Mouse (Mus musculus) intestine, postnatal 0 days (tissue): ENCODE measurements around the gene Isg15. TPM values are rescaled to one million over a fixed set of nuclear protein-coding genes. Genes with fewer than 3 reads are reported as not detected.

ENCODE experiments used
- ATAC-seq: fragments of 200-750 bp; cut with Nextera tagmentation; 2 replicates; pipeline ENCODE4 v1.8.0; 2017; ENCODE audit warnings: mild to moderate bottlenecking, moderate TSS enrichment, moderate library complexity
- H3K27ac ChIP-seq: fragments of 300-500 bp; sonication (generic); 2 replicates; pipeline ENCODE4 v1.5.1; 2014; ENCODE audit warnings: mild to moderate bottlenecking, low read depth, low read length, moderate library complexity
- H3K27me3 ChIP-seq: fragments of 300-500 bp; sonication (generic); replicated peaks from 2 replicates; pipeline ENCODE4 v1.6.1; 2014; ENCODE audit warnings: low read length, mixed read lengths; ENCODE audit not compliant: control insufficient read depth, insufficient read depth
- H3K36me3 ChIP-seq: fragments of 300-500 bp; sonication (generic); 2 replicates; pipeline ENCODE4 v1.6.1; 2014; ENCODE audit warnings: mild to moderate bottlenecking, moderate library complexity; ENCODE audit not compliant: control insufficient read depth, insufficient read depth
- H3K4me1 ChIP-seq: fragments of 300-500 bp; sonication (generic); replicated peaks from 2 replicates; pipeline ENCODE4 v1.6.1; 2014; ENCODE audit warnings: antibody characterized with exemption, low read length, mixed read lengths; ENCODE audit not compliant: control insufficient read depth, insufficient read depth
- H3K4me2 ChIP-seq: fragments of 300-500 bp; sonication (generic); replicated peaks from 2 replicates; pipeline ENCODE4 v1.6.1; 2014; ENCODE audit warnings: low read depth, mild to moderate bottlenecking, moderate library complexity
- H3K4me3 ChIP-seq: fragments of 300-500 bp; sonication (generic); 2 replicates; pipeline ENCODE4 v1.5.1; 2014; ENCODE audit warnings: low read depth, low read length
- H3K9ac ChIP-seq: fragments of 300-500 bp; sonication (generic); 2 replicates; pipeline ENCODE4 v1.6.1; 2014; ENCODE audit warnings: mild to moderate bottlenecking, low read depth, low read length
- H3K9me3 ChIP-seq: fragments of 300-500 bp; sonication (generic); 2 replicates; pipeline ENCODE4 v1.6.1; 2016; ENCODE audit warnings: mixed run types; ENCODE audit not compliant: control insufficient read depth
- CTCF ChIP-seq: sonication (generic); IDR thresholded peaks from 2 replicates; pipeline ENCODE4 v1.5.1; 2016; ENCODE audit warnings: low read depth, mild to moderate bottlenecking, control low read depth, antibody characterized with exemption, moderate library complexity
- WGBS: fragments of 180-500 bp; shearing (Covaris S2); extraction: QIAGEN DNeasy Blood & Tissue Kit; methylation state at CpG from one replicate; pipeline ENCODE4 v1.1.7; 2014; 5-methylcytosine and 5-hydroxymethylcytosine counted together
- polyA plus RNA-seq: library from polyadenylated mRNA; unstranded; fragments of >200 nt; fragmentation: Nextera tagmentation; extraction: Ambion mirVana; gene quantifications from 2 replicates; pipeline ENCODE4 v1.2.1, GENCODE M21; 2015

Gene Isg15
- polyA plus RNA-seq, 1 experiment from 2014 or later, result 40.5 TPM

GRCm38 (mm10) chr4:156217838-156218237 lies 17.2 kb upstream of the Isg15 start:
- WGBS, result 81% methylated on average over 16 of the region's 16 CpGs
- Histone ChIP-seq H3K27ac (no peak overlapping the region), H3K9ac (no peak overlapping the region), H3K9me3 (no peaks in the 10 kb centered on the region), H3K27me3 (no peaks in the 10 kb centered on the region), H3K4me3 (no peak overlapping the region), H3K4me2 (no peak overlapping the region), H3K4me1 (no peaks in the 10 kb centered on the region), H3K36me3 (peaks cover 13% of the 10 kb centered on the region; the same call in 1 of the 2 replicates)
- TF ChIP-seq CTCF, result no peak
- no peak for ATAC-seq

DNA sequence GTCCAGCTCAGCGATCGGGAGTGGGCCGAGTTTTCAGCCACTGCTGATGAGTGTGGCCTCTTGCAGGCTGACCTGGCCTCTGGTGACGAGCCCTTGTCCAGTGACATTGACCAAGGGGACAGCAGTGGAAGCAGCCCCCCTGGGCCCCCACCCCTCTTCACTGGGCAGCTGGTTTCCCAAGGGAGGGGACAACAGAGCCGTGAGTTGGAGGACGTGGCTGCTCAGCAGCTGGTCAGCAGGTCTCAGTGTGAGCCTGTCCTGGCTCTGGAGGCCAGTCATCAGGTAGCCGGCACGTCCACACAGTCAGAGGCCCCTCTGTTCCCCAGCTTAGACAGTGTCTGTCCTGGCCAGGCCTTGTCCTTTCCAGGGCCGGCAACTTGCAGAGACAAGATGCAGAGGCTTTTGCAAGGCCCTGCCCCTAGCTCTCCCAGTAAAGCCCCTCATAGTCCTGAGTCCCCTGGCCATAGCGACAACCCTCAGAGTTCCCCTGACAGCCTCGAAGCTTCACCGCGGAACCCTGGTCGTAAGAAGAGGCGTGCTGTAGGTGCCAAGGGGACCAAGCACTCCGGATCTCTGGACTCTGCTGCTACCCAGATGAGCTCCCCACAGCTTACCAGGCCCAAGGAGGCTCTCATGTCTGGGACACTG lies 16.5 kb upstream of the Isg15 start:
- H3K27me3 ChIP-seq, result no peaks in the 10 kb centered on the region
- TF ChIP-seq CTCF, result no peak
- no peaks in the 10 kb centered on the region for H3K4me1 ChIP-seq
- no peak overlapping the region for H3K9ac ChIP-seq
- H3K9me3 ChIP-seq, result no peaks in the 10 kb centered on the region
- no peak overlapping the region for H3K4me3 ChIP-seq
- 74% methylated on average over 16 of the region's 16 CpGs for whole genome bisulfite sequencing
- ATAC-seq, result no peak
- H3K27ac ChIP-seq, result no peak overlapping the region
- H3K4me2 ChIP-seq, result no peak overlapping the region
- H3K36me3 ChIP-seq, result peaks cover 8% of the 10 kb centered on the region; the same call in 1 of the 2 replicates

DNA sequence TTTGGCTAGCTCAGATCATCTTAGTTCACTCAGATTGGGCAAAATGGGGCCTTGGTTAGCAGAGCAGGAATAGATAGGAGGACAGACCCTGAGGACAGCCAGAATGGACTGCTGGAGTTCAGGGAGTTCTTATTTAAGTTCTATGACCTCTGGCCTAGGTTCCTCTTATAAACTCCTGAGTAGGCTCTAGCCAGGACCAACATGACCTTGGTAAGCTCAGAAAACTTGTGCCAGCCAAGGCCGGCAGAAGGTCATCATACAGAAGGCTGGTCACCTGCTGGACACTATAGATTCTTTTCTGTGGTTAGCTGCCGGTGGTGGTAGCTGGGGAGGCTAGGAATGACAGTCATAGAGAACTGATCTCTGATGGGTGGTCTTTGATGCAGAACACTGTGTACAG lies 15.6 kb upstream of the Isg15 start:
- Histone ChIP-seq H3K27ac (no peak overlapping the region), H3K4me2 (no peak overlapping the region), H3K36me3 (no peaks in the 10 kb centered on the region; the same call in 1 of the 2 replicates), H3K9ac (no peak overlapping the region), H3K9me3 (no peaks in the 10 kb centered on the region), H3K4me1 (no peaks in the 10 kb centered on the region), H3K27me3 (no peaks in the 10 kb centered on the region), H3K4me3 (no peak overlapping the region)
- WGBS, result 92% methylated on average over 2 of the region's 2 CpGs
- TF ChIP-seq CTCF, result no peak
- no peak for ATAC-seq

- H3K9ac ChIP-seq, result no peak within 1 kb of the TSS
- ATAC-seq, result no peak
- no peaks in the 10 kb centered on the region for H3K4me1 ChIP-seq
- H3K9me3 ChIP-seq, result no peaks in the 10 kb centered on the region
- no peak within 1 kb of the TSS for H3K4me3 ChIP-seq
- H3K36me3 ChIP-seq, result no peaks in the 10 kb centered on the region; the same call in 1 of the 2 replicates
- no peak within 1 kb of the TSS for H3K4me2 ChIP-seq
- no peak for TF ChIP-seq CTCF
- 66% methylated on average over 4 of the region's 4 CpGs for WGBS
- no peaks in the 10 kb centered on the region for H3K27me3 ChIP-seq
- no peak within 1 kb of the TSS for H3K27ac ChIP-seq
Observed at GRCm38 (mm10) chr4:156215649-156216048, 15.0 kb upstream of the Isg15 start, which contains the start of gene Perm1. Perm1 (plus strand) TSS chr4:156215868.

DNA sequence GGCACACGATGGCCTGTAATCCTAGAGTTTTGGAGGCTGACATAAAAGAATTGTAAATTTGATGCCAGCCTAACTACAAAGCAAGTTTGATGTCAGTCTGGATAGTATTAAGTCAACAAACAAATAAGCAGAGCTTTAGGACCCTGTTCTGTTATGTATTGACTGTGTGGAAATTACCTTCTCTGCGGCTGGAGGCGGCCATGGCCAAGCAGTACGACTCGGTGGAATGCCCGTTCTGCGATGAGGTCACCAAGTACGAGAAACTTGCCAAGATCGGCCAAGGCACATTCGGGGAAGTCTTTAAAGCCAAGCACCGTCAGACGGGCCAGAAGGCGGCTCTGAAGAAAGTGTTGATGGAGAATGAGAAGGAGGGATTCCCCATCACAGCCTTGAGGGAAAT lies 12.5 kb upstream of the Isg15 start:
- no peak for ATAC-seq
- WGBS, result 91% methylated on average over 13 of the region's 13 CpGs

DNA sequence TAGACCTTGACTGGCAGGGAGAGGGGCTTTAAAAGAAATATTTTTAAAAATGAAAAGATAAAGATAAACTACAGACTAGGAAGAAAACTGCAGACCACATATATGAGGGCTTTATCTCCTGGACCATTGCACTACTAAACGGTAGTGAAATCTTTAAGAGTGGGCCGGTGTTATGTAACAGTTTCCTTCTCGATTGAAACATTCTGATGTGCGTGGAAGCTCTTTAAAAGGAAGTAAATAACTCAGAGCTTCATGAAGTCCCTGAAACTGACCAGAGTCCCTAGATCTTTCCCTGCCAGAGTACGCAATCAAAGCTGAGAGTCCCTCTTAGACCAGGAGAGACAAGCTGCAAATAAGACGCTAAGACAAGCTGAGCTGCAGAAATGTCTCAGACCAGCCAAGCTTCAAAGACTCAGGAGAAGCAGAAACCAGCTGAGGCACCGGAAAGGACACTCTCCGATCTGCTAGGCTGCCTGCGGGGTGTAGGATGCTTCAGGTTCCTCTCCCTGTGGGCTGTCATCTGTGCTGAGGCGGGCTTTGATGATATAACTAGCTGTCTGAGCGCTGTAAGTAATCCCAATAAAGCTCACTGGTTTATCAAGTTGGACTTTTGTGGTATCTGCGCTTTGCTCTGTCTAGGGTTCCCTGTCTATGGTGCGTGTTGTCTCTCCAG lies 9.5 kb upstream of the Isg15 start:
- ATAC-seq, result no peak
- 68% methylated on average over 13 of the region's 13 CpGs for WGBS
- H3K4me2 ChIP-seq, result no peak overlapping the region

More for the DNA sequence above, 12.5 kb upstream of the Isg15 start:
- H3K4me3 ChIP-seq, result no peak overlapping the region
- no peaks in the 10 kb centered on the region for H3K9me3 ChIP-seq
- no peaks in the 10 kb centered on the region for H3K27me3 ChIP-seq
- H3K27ac ChIP-seq, result no peak overlapping the region
- TF ChIP-seq CTCF, result no peak
- no peak overlapping the region for H3K9ac ChIP-seq
- H3K4me1 ChIP-seq, result no peaks in the 10 kb centered on the region
- H3K4me2 ChIP-seq, result no peak overlapping the region
- no peaks in the 10 kb centered on the region for H3K36me3 ChIP-seq

More for the DNA sequence above, 9.5 kb upstream of the Isg15 start:
- Histone ChIP-seq H3K36me3 (no peaks in the 10 kb centered on the region), H3K27me3 (peaks cover 4% of the 10 kb centered on the region; the same call in 1 of the 2 replicates), H3K4me3 (no peak overlapping the region), H3K27ac (no peak overlapping the region), H3K4me1 (no peaks in the 10 kb centered on the region), H3K9me3 (no peaks in the 10 kb centered on the region), H3K9ac (no peak overlapping the region)
- no peak for TF ChIP-seq CTCF
